In genomic region chr3:109421019-109421418, GRCm38 (mm10) we compare ENCODE assay signal across 10 mouse cellular contexts.
DNase-seq lines count a peak whose midpoint lies in the region; ATAC-seq and TF ChIP-seq lines count a peak whose summit lies in the region.
"Had no signal": no experiment of that assay in that cellular context is flagged by ENCODE, and none has a peak within 500 bp of the region (broad histone marks: within the 10 kb centered on the region; RNA-seq: fewer than 3 reads in every experiment).

No protein-coding gene starts in this region.

- WGBS in embryonic facial prominence, embryonic 14.5 days = 46% methylated on average over 3 of the region's 3 CpGs
- 63% methylated on average over 3 of the region's 3 CpGs for WGBS in embryonic facial prominence, embryonic 10.5 days
- WGBS in kidney, embryonic 16.5 days = 37% methylated on average over 3 of the region's 3 CpGs

- TF ChIP-seq POLR2A in brain, embryonic 14.5 days (IDR thresholded peaks at IDR 0.05; ENCODE audit: borderline replicate concordance, extremely low read depth, insufficient read depth, insufficient read length, poor library complexity, severe bottlenecking) = no peak
- no peak for TF ChIP-seq POLR2A in myocyte (IDR thresholded peaks at IDR 0.05; ENCODE audit: insufficient read length, low read depth)

- H3K27ac ChIP-seq in embryonic facial prominence, embryonic 14.5 days (replicated peaks; ENCODE audit: low read depth, low read length) = no peak overlapping the region
- no peak overlapping the region for H3K27ac ChIP-seq in embryonic facial prominence, embryonic 10.5 days (replicated peaks)
- H3K27ac ChIP-seq in kidney, embryonic 16.5 days (ENCODE audit: low read length) = no peak overlapping the region

- TF ChIP-seq CTCF in brain, embryonic 14.5 days (IDR thresholded peaks at IDR 0.05; ENCODE audit: borderline replicate concordance, extremely low read depth, insufficient read depth, insufficient read length) = no peak

- H3K4me3 ChIP-seq in embryonic facial prominence, embryonic 14.5 days (ENCODE audit: low read depth, low read length) = no peak overlapping the region
- no peak overlapping the region for H3K4me3 ChIP-seq in embryonic facial prominence, embryonic 10.5 days
- no peak overlapping the region for H3K4me3 ChIP-seq in kidney, embryonic 16.5 days (ENCODE audit: low read length)
- H3K4me3 ChIP-seq in myocyte = no peak overlapping the region

- H3K9ac ChIP-seq in embryonic facial prominence, embryonic 14.5 days (ENCODE audit: low read depth, low read length) = no peak overlapping the region
- no peak overlapping the region for H3K9ac ChIP-seq in kidney, embryonic 16.5 days (replicated peaks; ENCODE audit: low read length)

- no peaks in the 10 kb centered on the region for H3K9me3 ChIP-seq in embryonic facial prominence, embryonic 14.5 days (ENCODE audit: control insufficient read depth, low read length)
- no peaks in the 10 kb centered on the region for H3K9me3 ChIP-seq in embryonic facial prominence, embryonic 10.5 days
- no peaks in the 10 kb centered on the region for H3K9me3 ChIP-seq in kidney, embryonic 16.5 days (ENCODE audit: low read length)

- H3K79me2 ChIP-seq in myocyte (ENCODE audit: control insufficient read depth, insufficient read depth) = no peaks in the 10 kb centered on the region

- no peaks in the 10 kb centered on the region for H3K36me3 ChIP-seq in embryonic facial prominence, embryonic 14.5 days (ENCODE audit: control insufficient read depth, insufficient read depth, low read length)
- no peaks in the 10 kb centered on the region for H3K36me3 ChIP-seq in embryonic facial prominence, embryonic 10.5 days (replicated peaks)
- H3K36me3 ChIP-seq in kidney, embryonic 16.5 days (ENCODE audit: insufficient read depth, low read length) = no peaks in the 10 kb centered on the region
- no peaks in the 10 kb centered on the region for H3K36me3 ChIP-seq in myocyte (ENCODE audit: control insufficient read depth, insufficient read depth)

- no peaks in the 10 kb centered on the region for H3K27me3 ChIP-seq in embryonic facial prominence, embryonic 14.5 days (replicated peaks; ENCODE audit: control insufficient read depth, insufficient read depth, low read length)
- H3K27me3 ChIP-seq in embryonic facial prominence, embryonic 10.5 days (replicated peaks; ENCODE audit: low read depth, poor library complexity, severe bottlenecking) = no peaks in the 10 kb centered on the region
- no peaks in the 10 kb centered on the region for H3K27me3 ChIP-seq in kidney, embryonic 16.5 days (ENCODE audit: insufficient read depth, low read length)
- H3K27me3 ChIP-seq in myocyte (ENCODE audit: control insufficient read depth, insufficient read depth, insufficient read length) = no peaks in the 10 kb centered on the region

- peak; percentile 49 for DNase-seq in embryonic facial prominence, embryonic 14.5 days (ENCODE audit: low spot score)
- DNase-seq in embryonic facial prominence, embryonic 10.5 days (ENCODE audit: low spot score) = no peak
- DNase-seq in kidney, adult 18-20 months = no peak
- DNase-seq in brain, embryonic 14.5 days (ENCODE audit: low read depth) = peak; percentile 82
- DNase-seq in cerebellum, adult 9-11 months = no peak
- DNase-seq in yolk sac, embryonic 10.5 days (ENCODE audit: low spot score) = no peak
- DNase-seq: lung, postnatal 14 days had no signal

- no peak overlapping the region for H3ac ChIP-seq in myocyte (ENCODE audit: control insufficient read depth, insufficient read length)

- H3K4me2 ChIP-seq in embryonic facial prominence, embryonic 14.5 days (ENCODE audit: low read depth, low read length) = no peak overlapping the region
- H3K4me2 ChIP-seq in kidney, embryonic 16.5 days (replicated peaks; ENCODE audit: low read depth, low read length) = no peak overlapping the region
- no peak overlapping the region for H3K4me2 ChIP-seq in myocyte (ENCODE audit: low read depth)

- ATAC-seq in embryonic facial prominence, embryonic 14.5 days (ENCODE audit: low read depth) = no peak
- ATAC-seq in kidney, embryonic 16.5 days (ENCODE audit: low FRiP score, low TSS enrichment) = peak; percentile 67; the same call in 1 of the 2 replicates
- ATAC-seq: intestine, embryonic 16.5 days had no signal

- no peaks in the 10 kb centered on the region for H3K4me1 ChIP-seq in embryonic facial prominence, embryonic 14.5 days (ENCODE audit: control insufficient read depth, insufficient read depth, low read length)
- no peaks in the 10 kb centered on the region for H3K4me1 ChIP-seq in embryonic facial prominence, embryonic 10.5 days
- H3K4me1 ChIP-seq in kidney, embryonic 16.5 days (ENCODE audit: insufficient read depth, low read length) = no peaks in the 10 kb centered on the region; the same call in 1 of the 2 replicates

TF ChIP-seq in myocyte, 11 proteins besides CTCF, POLR2A, EP300 and RAD21:
- TF ChIP-seq CEBPB (IDR thresholded peaks at IDR 0.05; ENCODE audit: insufficient read depth, poor library complexity, severe bottlenecking) (peak; percentile 50; the same call in 1 of the 2 replicates), E2F4 (IDR thresholded peaks at IDR 0.05; ENCODE audit: insufficient read depth) (no peak)

Comparison
In these comparisons a context has a peak if more than half of its experiments do, and no peak if none do; other contexts are left out.
1. DNase-seq: peak in embryonic facial prominence, embryonic 14.5 days (single experiment) and brain, embryonic 14.5 days (single experiment); none in embryonic facial prominence, embryonic 10.5 days (single experiment), kidney, adult 18-20 months (single experiment), cerebellum, adult 9-11 months (single experiment) and yolk sac, embryonic 10.5 days (single experiment).